12 mouse cellular contexts compared by ENCODE assay signal in the genomic region with DNA sequence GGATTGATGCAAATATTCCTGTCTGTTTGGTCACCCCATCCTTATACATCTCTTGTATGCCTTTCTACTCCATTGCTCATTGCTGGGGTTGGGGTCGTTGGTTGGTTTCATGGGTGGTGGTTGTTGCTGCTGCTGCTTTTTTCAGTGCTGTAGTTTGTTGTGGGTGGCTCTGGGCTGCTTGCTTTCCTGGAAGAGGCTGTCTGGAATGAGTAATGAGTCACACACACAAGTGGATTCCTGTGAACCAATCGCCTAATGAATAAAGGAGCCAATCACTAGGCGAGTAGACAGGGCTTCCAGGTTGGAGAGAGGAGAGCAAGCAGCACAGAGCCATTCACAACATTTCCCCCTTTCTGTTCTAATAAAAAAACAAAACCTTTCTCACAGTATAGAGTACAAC.
"Had no signal": no experiment of that assay in that cellular context is flagged by ENCODE, and none has a peak within 500 bp of the region (broad histone marks: within the 10 kb centered on the region; RNA-seq: fewer than 3 reads in every experiment).

No protein-coding gene starts in this region.

- DNase-seq: lung, adult 18-20 months; lung, embryonic 14.5 days; lung, postnatal 4 days; midbrain, embryonic 14.5 days; retina, postnatal 1 day; right cerebral cortex, adult 18-20 months; right cerebral cortex, postnatal 25 days; right cerebral cortex, postnatal 4 days; spleen, adult 18-20 months; thymus, adult 18-20 months; thymus, postnatal 14 days; thymus, postnatal 36 days had no signal
